Mouse (Mus musculus) hindbrain, embryonic 14.5 days (tissue): ENCODE data around the gene Nmu. TPM values are rescaled to one million over a fixed set of nuclear protein-coding genes. Genes with fewer than 3 reads are reported as not detected.

Source experiments
- ATAC-seq: fragments of 200-750 bp; cut with Nextera tagmentation; 2 replicates; pipeline ENCODE4 v1.8.0; 2017; ENCODE audit warnings: moderate number of reproducible peaks, mild to moderate bottlenecking, moderate TSS enrichment, moderate library complexity; ENCODE audit not compliant: low FRiP score
- DNase-seq: peaks from one replicate; pipeline ENCODE4 v3.0.0-alpha.2; 2015; ENCODE audit warnings: low spot score
- H3K27ac ChIP-seq: fragments of 300-500 bp; sonication (generic); 2 replicates; pipeline ENCODE4 v1.5.1; 2014; ENCODE audit warnings: mild to moderate bottlenecking, moderate library complexity
- H3K27me3 ChIP-seq: fragments of 300-500 bp; sonication (generic); 2 replicates; pipeline ENCODE4 v1.6.1; 2014; ENCODE audit warnings: mild to moderate bottlenecking, low read length, mixed read lengths; ENCODE audit not compliant: control insufficient read depth, insufficient read depth
- H3K36me3 ChIP-seq: fragments of 300-500 bp; sonication (generic); replicated peaks from 2 replicates; pipeline ENCODE4 v1.6.1; 2014; ENCODE audit not compliant: control insufficient read depth, insufficient read depth
- H3K4me1 ChIP-seq: fragments of 300-500 bp; sonication (generic); replicated peaks from 2 replicates; pipeline ENCODE4 v1.6.1; 2014; ENCODE audit warnings: antibody characterized with exemption, low read length, mixed read lengths; ENCODE audit not compliant: control insufficient read depth, insufficient read depth
- H3K4me2 ChIP-seq: fragments of 300-500 bp; sonication (generic); replicated peaks from 2 replicates; pipeline ENCODE4 v1.6.1; 2014; ENCODE audit warnings: mild to moderate bottlenecking, moderate library complexity
- H3K4me3 ChIP-seq: fragments of 300-500 bp; sonication (generic); replicated peaks from 2 replicates; pipeline ENCODE4 v1.5.1; 2014; ENCODE audit warnings: mild to moderate bottlenecking, low read length
- H3K9ac ChIP-seq: fragments of 300-500 bp; sonication (generic); 2 replicates; pipeline ENCODE4 v1.6.1; 2014
- H3K9me3 ChIP-seq: fragments of 300-500 bp; sonication (generic); 2 replicates; pipeline ENCODE4 v1.6.1; 2016; ENCODE audit warnings: low read length; ENCODE audit not compliant: control insufficient read depth
- whole genome bisulfite sequencing: fragments of 180-500 bp; shearing (Covaris S2); extraction: QIAGEN DNeasy Blood & Tissue Kit; methylation state at CpG from one replicate; pipeline ENCODE4 v1.1.7; 2014; 5-methylcytosine and 5-hydroxymethylcytosine counted together
- polyA plus RNA-seq: library from polyadenylated mRNA; unstranded; fragments of >200 nt; fragmentation: Nextera tagmentation; extraction: Ambion mirVana; gene quantifications from 2 replicates; pipeline ENCODE4 v1.2.1, GENCODE M21; 2014

The Nmu gene
- polyA plus RNA-seq, 1 experiment from 2014 or later = 2.2 TPM

DNA sequence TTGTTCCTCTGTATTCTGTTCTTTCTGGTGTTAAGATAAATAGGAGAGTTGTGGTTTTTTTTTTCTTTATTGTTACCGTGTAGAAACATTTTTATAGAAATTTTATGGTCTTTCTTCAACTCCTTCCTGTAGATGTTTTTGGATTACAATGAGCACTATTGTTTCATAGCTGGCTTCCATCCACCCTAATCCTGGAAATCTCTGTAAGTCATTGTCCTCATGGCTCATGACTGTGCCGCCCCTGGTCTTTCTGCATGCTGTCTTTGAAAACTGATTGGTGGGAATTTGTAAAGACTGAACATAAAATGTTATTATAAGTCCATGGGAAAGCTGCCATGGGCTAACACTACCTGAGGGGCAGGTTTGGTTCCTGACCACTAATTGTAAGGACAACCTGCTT lies 36.3 kb downstream of the Nmu start:
- no peaks in the 10 kb centered on the region for H3K9me3 ChIP-seq
- H3K9ac ChIP-seq = no peak overlapping the region
- H3K4me3 ChIP-seq = no peak overlapping the region
- no peak overlapping the region for H3K4me2 ChIP-seq
- H3K27ac ChIP-seq = no peak overlapping the region
- WGBS = 61% methylated on average over 2 of the region's 2 CpGs
- ATAC-seq (no peak), DNase-seq (no peak)
- no peaks in the 10 kb centered on the region for H3K4me1 ChIP-seq
- H3K36me3 ChIP-seq = no peaks in the 10 kb centered on the region
- no peaks in the 10 kb centered on the region for H3K27me3 ChIP-seq

DNA sequence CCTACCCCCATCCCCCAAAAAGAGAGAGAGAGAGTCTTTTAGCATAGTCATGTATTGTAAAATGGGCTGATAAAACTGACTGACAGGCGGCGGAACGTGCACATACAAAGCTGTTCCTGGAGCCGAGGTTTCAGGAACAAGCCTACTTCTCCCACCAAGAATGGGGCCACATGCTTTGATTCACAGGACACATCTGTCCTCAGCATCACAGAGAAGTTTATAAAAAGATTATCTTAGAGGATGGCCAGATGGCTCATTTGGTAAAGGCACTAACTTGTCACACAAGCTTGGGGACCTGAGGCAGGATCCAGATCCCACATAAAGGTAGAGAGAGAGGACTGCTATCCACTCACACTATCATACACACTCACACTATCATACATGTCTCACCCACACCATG lies 38.5 kb downstream of the Nmu start:
- no peak for DNase-seq
- Histone ChIP-seq H3K27me3 (no peaks in the 10 kb centered on the region), H3K4me2 (no peak overlapping the region), H3K4me3 (no peak overlapping the region), H3K36me3 (no peaks in the 10 kb centered on the region), H3K9ac (no peak overlapping the region), H3K9me3 (no peaks in the 10 kb centered on the region), H3K4me1 (no peaks in the 10 kb centered on the region), H3K27ac (no peak overlapping the region)
- 91% methylated on average over 4 of the region's 4 CpGs for WGBS
- no peak for ATAC-seq

DNA sequence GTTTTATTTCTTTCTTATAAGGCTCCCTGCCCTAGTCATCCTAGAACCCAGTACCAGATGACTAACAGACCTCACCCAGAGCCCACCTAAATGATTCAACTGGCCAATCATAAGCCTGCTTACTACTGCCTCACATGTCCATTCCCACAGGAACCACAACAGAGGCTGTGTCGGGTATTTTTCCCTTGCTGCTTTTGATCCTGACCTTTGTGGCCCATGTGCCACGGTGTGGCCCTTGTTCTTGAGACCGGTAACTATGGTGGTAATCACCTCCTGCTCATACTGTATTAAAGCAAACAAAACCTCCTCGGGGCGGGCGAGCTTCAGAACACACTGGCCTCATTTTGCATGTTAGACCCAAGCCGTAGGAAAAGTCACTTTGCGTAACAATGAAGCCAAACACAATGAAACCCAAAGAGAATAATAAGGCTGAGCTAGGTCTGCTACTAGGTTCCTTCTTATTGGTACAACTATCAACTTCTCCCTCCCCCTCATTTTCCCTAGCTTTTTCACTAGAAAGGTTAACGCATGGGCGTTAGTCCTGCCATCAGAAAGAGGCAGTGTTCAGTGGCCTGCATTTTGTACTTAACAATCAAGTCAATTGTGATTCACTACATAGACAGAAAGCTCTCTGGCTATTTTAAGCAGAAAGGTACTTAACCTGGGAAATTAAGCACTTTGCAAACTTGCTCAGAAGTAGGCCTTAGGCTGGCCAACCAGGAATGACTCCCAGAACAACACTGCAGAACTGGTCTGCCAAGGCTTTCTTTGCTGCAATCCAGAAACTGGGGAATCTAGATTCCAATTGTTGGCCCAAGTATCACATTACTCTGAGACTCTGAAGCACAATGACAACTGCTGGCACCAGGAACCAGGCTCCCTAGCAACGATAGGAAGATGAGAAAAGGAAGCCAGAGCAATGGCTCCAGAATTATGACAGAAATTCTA lies 42.1 kb downstream of the Nmu start:
- Histone ChIP-seq H3K4me1 (no peaks in the 10 kb centered on the region), H3K27me3 (no peaks in the 10 kb centered on the region), H3K27ac (no peak overlapping the region), H3K9ac (no peak overlapping the region), H3K4me2 (no peak overlapping the region), H3K4me3 (no peak overlapping the region), H3K9me3 (no peaks in the 10 kb centered on the region), H3K36me3 (no peaks in the 10 kb centered on the region)
- ATAC-seq (no peak), DNase-seq (no peak)
- 12% methylated on average over 11 of the region's 11 CpGs for WGBS

DNA sequence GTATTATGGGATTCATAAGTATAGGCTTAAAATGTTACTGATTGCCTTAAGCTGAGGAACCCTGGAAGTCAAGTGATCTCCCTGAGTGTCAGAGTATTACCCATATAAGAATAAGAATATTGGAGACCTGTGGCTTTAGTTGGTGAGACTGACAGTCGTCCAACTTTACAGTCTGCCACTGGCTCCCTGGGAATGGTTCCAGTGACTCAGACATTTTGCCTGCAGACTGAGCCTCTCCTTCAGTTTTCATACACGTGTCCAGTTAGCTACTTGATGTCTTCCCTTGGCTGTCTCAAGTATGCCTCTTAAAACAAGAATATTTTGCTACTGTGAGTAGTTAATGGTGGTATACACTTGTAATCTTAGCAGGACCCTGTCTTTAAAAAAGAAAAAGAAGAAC lies 55.4 kb downstream of the Nmu start:
- H3K27ac ChIP-seq = no peak overlapping the region
- no peak overlapping the region for H3K4me3 ChIP-seq
- no peaks in the 10 kb centered on the region for H3K27me3 ChIP-seq
- ATAC-seq (no peak), DNase-seq (no peak)
- peaks cover 7% of the 10 kb centered on the region for H3K4me1 ChIP-seq
- H3K9me3 ChIP-seq = no peaks in the 10 kb centered on the region
- no peak overlapping the region for H3K9ac ChIP-seq
- 62% methylated on average over 2 of the region's 2 CpGs for WGBS
- no peaks in the 10 kb centered on the region for H3K36me3 ChIP-seq
- no peak overlapping the region for H3K4me2 ChIP-seq

DNA sequence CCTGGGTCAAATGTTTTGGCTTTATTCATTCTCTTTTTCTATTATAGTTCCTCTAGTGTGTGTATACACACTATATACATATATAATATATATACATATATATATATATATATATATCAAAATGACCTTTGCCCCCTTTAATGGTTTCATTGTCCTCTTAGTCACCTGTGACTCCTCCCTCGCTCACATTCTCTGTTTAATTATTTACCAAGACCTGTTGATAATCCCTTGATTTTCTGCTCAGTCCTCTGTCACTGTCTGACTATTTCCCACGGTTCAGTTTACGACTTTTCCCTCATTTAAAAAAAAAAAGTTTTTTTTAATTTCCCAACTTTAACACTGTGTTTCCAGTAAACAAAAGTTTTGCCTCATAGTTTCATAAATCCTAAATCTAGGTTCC lies 57.3 kb downstream of the Nmu start:
- 65% methylated on average over 3 of the region's 3 CpGs for WGBS
- H3K9me3 ChIP-seq = no peaks in the 10 kb centered on the region
- H3K27me3 ChIP-seq = no peaks in the 10 kb centered on the region
- ATAC-seq = no peak
- no peak overlapping the region for H3K9ac ChIP-seq
- no peak for DNase-seq
- H3K4me3 ChIP-seq = no peak overlapping the region
- no peak overlapping the region for H3K4me2 ChIP-seq
- no peaks in the 10 kb centered on the region for H3K36me3 ChIP-seq
- H3K27ac ChIP-seq = no peak overlapping the region
- H3K4me1 ChIP-seq = peaks cover 23% of the 10 kb centered on the region

DNA sequence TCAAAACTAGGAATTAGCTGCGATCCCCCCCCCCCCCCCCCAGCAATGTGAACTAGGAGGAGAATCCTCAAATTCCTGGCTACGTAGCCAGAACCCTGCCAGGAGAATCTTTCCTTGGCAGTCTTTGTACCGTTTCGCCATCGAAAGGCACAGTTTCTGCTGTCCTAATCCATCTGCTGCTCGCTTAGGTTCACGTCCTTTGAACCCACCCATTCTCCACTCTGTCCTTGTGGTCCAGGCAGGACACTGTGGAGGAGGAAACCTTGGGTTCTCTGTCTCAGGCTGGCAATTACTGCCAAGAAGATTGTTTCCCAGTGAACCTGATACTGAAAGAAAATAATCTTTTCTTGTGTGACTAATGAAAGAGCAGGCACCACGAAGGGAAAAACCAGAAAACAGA lies 58.0 kb downstream of the Nmu start:
- ATAC-seq = no peak
- Histone ChIP-seq H3K27me3 (no peaks in the 10 kb centered on the region), H3K4me1 (peaks cover 29% of the 10 kb centered on the region), H3K4me2 (peak overlapping the region; percentile 70), H3K4me3 (peak overlapping the region; percentile 99), H3K27ac (no peak overlapping the region), H3K9ac (peak overlapping the region; percentile 94), H3K9me3 (no peaks in the 10 kb centered on the region), H3K36me3 (no peaks in the 10 kb centered on the region)
- WGBS = 4% methylated on average over 8 of the region's 8 CpGs
- no peak for DNase-seq

DNA sequence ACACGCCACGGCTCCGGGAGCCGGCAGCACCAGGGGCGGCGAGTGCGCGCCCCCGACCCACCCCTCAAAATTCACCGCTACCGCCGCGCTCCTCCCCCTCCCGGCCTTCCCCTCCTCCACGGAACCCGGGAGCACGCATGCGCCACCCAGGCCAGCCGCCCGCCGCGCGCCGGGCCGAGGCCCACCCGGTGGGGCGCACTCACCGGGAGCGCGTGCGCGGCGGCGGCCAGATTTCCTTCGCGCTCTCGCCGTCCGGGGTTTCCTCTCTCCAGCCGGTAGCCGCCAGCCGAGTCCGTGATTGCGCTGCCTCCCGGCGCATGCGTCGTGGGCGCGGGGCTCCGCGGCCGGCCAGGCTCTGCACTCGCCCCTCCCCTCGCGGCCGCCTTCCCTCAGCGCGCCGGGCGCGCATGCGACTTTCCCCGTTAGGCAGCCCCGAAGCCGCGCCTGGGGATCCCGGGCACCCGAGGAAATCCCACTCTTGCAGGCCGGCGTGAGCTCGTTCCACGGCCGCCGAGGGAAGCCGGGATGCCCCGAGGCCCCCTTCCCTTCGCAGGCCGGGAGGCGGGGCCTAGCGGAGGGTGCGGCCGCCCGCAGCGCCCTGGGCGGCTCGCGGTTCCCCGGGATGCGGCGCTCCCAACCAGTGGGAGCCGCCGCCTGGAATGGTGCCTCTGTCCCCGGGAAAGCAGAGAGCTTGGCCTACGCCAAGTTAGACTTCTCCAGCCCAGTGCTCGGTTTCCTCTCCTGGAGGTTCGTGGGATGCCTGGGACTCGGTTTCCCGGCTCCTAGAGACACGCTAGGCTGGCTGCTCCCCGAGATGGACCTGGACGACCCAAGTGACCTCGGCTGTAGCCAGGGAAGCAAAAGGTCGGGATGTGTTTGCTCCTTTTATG lies 58.9 kb downstream of the Nmu start, which contains the start of gene Clock:
TSS of gene Clock (minus strand) at position 341 of the 890 bp plus-strand sequence.
- DNase-seq = peak; percentile 87
- H3K36me3 ChIP-seq = no peaks in the 10 kb centered on the region
- H3K27me3 ChIP-seq = no peaks in the 10 kb centered on the region
- H3K27ac ChIP-seq = peak within 1 kb of the TSS; percentile 95
- peak within 1 kb of the TSS; percentile 70 for H3K4me2 ChIP-seq
- ATAC-seq = peak; percentile 92
- H3K9me3 ChIP-seq = no peaks in the 10 kb centered on the region
- peak within 1 kb of the TSS; percentile 94 for H3K9ac ChIP-seq
- under 1% methylated on average over 77 of the region's 104 CpGs for WGBS
- H3K4me3 ChIP-seq = peak within 1 kb of the TSS; percentile 99
- H3K4me1 ChIP-seq = peaks cover 29% of the 10 kb centered on the region

DNA sequence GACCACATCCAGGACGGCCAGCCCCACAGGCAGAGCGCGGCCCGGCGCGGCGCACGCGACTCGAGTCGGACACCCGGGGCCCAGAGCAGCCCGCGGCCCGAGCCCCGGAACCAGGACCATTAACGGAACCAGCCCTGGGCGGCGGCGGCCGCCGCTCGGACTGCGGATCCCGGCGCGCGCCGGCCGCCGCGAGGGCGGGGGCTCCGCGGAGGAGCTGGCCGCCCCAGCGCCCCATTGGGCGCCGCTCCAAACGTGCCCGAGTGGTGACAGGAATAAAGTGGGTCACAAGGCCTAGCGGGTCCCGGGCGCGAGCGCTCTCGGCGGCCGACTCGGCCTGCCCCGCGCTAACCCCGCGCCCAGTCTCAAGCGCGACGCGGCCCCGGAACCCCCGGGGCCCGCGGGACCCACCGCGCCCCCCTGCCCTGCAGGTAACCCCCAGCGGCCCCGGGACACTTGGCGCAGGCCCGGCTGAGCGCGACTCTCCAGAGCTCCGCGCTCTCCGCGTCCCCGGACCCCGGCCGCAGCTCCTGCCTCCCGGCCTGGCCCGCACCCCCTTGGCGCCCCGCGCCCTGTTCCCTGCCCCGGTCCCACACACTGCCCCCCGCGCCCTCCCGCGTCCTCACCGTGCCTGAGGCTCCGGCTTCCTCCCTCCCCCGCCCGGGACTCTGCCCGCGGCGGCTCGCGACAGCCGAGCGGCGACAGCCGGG lies 59.7 kb downstream of the Nmu start:
- WGBS = 1% methylated on average over 80 of the region's 100 CpGs
- Histone ChIP-seq H3K27ac (peak overlapping the region; percentile 95), H3K4me2 (peak overlapping the region; percentile 70), H3K27me3 (no peaks in the 10 kb centered on the region), H3K9ac (peak overlapping the region; percentile 94), H3K9me3 (no peaks in the 10 kb centered on the region), H3K4me1 (peaks cover 29% of the 10 kb centered on the region), H3K4me3 (peak overlapping the region; percentile 99), H3K36me3 (no peaks in the 10 kb centered on the region)
- ATAC-seq (peak; percentile 77), DNase-seq (peak; percentile 76)

DNA sequence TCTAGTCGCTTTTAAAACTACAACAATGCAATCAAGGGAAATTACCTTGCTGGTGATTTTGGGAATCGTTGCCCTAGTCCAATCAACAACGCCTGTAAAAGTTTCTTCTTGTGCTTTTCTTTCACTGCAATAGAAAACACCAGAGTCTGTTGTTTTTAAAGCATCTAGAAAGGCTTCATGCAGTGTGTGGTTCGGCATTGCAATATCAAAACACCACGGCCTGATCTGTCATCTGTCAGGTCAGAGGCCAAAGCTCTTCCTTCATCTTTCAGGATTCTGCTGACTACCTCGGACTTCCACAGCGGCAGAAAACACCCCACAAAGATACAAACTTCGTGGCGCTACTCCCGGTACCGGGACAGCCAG lies 60.2 kb downstream of the Nmu start:
- peak overlapping the region; percentile 94 for H3K9ac ChIP-seq
- H3K4me2 ChIP-seq = peak overlapping the region; percentile 70
- DNase-seq (no peak), ATAC-seq (no peak)
- peaks cover 29% of the 10 kb centered on the region for H3K4me1 ChIP-seq
- no peaks in the 10 kb centered on the region for H3K27me3 ChIP-seq
- no peaks in the 10 kb centered on the region for H3K9me3 ChIP-seq
- no peaks in the 10 kb centered on the region for H3K36me3 ChIP-seq
- 5% methylated on average over 11 of the region's 11 CpGs for WGBS
- H3K27ac ChIP-seq = peak overlapping the region; percentile 95
- peak overlapping the region; percentile 99 for H3K4me3 ChIP-seq
